Mouse (Mus musculus): ENCODE measurements around the gene Ccdc61.

DNA sequence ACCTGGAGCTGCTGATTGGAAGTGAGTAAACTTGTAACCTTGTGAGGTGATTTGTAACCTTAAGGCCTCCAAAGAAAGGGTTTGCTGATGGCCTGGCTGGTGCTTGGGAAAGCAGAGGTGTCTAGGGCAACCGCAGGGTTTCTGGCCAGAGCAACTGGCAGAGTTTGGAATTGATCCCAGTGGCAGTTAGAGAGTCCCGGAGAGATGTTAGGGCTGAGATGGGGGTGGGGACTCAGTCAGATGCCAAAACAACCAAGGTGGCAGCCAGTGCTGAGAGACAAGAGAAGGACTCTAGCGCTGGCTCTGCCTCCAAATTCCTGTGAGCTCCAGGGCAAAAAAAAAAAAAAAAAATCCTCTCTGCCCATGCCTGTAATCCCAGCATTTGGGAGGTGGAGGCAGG lies 7.7 kb upstream of the Ccdc61 start:
- TF ChIP-seq CTCF (IDR thresholded peaks at IDR 0.05) (no peak), EP300 (IDR thresholded peaks at IDR 0.05) (no peak)

All from lung, postnatal 0 days (tissue).